Mouse (Mus musculus) lung, adult 2 months (tissue): Measurements from ENCODE around the gene Gm13288. TPM values are rescaled to one million over a fixed set of nuclear protein-coding genes. Genes with fewer than 3 reads are reported as not detected.
"Not testable (repeated sequence)": the region's sequence is repeated elsewhere in the genome, so short reads cannot be mapped to it uniquely, and the experiment has no call there.

Experiments used
- DNase-seq: peaks from one replicate; pipeline ENCODE4 v3.0.0; 2022
- H3K4me1 ChIP-seq: fragments of 200-500 bp; 2 replicates; pipeline ENCODE4 v1.6.1; 2011; ENCODE audit warnings: low read length; ENCODE audit not compliant: control insufficient read depth, insufficient read depth
- H3K4me3 ChIP-seq: fragments of 200-500 bp; replicated peaks from 2 replicates; pipeline ENCODE3; 2011; ENCODE audit warnings: low read depth, mild to moderate bottlenecking, control low read depth, low read length; ENCODE audit errors: extremely low read depth
- CTCF ChIP-seq: fragments of 200-500 bp; IDR thresholded peaks from 2 replicates; pipeline ENCODE4 v1.5.1; 2011; ENCODE audit warnings: mild to moderate bottlenecking, low read length, control low read depth; ENCODE audit not compliant: insufficient read depth
- POLR2A ChIP-seq: fragments of 200-500 bp; IDR thresholded peaks from 2 replicates; pipeline ENCODE4 v1.6.1; 2011; ENCODE audit warnings: low read depth, mild to moderate bottlenecking, control low read depth, low read length, borderline replicate concordance; ENCODE audit errors: extremely low read depth
- WGBS: fragments of 180-500 bp; shearing (Covaris S2); methylation state at CpG from one replicate; pipeline ENCODE4 v1.1.7; 2018; 5-methylcytosine and 5-hydroxymethylcytosine counted together
- polyA plus RNA-seq: library from polyadenylated mRNA; depleted of rRNA; stranded (reverse); fragments of >200 nt; gene quantifications from 2 replicates; pipeline ENCODE4 v1.2.3, GENCODE M21; 2012; rRNA removed

Gene Gm13288
- polyA plus RNA-seq: not detected in 2 replicates

- not testable (repeated sequence) for H3K4me1 ChIP-seq, DNase-seq, H3K4me3 ChIP-seq
- WGBS: no CpG with 5 or more reads among the region's 8 CpGs
Measured at GRCm38 (mm10) chr4:88805231-88805630, at the start of gene Gm13288. Gene Gm13288 (plus strand): TSS chr4:88805531.

DNA sequence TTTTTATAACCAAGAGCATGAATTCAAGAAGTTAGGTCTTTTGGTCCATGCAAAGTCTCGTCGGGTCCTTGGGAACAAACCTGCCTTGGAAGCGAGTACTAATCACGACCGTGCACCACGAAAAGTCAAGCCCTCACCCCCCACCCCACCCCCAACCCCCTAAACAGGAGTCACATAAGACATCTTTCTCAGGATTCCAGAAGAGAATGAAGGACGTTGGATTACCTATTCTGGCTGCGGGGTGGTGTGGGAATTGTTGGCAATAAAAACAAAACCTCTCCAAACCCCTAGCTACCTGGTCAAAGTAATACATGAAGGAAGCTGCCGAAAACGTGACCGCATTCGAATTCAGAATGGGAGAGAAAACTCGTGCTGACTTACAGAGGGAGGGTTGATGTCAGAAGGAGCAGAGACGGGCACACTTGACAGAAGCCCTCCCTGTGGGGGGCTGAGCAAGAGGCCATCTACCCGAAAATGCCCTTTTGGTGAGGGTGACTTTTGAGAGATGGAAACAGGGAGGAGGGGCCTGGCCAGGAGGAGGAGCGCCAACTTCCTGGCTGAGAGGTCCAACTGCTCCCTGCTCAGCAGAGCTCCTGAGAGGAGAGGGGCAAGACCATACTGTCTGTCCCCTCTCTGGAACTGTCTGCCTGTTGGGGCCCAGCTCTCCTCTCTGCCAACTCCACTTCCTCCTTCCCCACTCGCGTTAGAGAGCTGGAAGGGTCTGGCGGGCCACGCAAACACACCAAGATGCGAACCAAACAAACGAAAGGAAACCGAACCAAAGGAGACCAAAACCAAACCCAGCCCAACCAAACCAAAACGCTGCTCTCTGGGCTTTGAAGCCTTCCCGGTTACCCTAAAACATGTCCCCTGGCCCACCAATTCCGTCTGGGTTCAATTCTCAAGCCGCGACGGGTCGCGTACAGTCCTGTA is 48.5 kb upstream of the Gm13288 start:
- TF ChIP-seq POLR2A: peak; percentile 46; the same call in 1 of the 2 replicates
- peak overlapping the region; percentile 89 for H3K4me3 ChIP-seq
- peak; percentile 47 for DNase-seq
- 8% methylated on average over 28 of the region's 31 CpGs for WGBS
- H3K4me1 ChIP-seq: not testable (repeated sequence)

GRCm38 (mm10) chr4:88757628-88758031 is 47.7 kb upstream of the Gm13288 start:
- peak; percentile 89 for DNase-seq
- not testable (repeated sequence) for H3K4me1 ChIP-seq
- TF ChIP-seq POLR2A (peak; percentile 52; the same call in 1 of the 2 replicates), CTCF (peak; percentile 61)
- H3K4me3 ChIP-seq: peak overlapping the region; percentile 89
- WGBS: under 1% methylated on average over 20 of the region's 21 CpGs

GRCm38 (mm10) chr4:88758751-88759150 is 46.6 kb upstream of the Gm13288 start:
- not testable (repeated sequence) for DNase-seq, H3K4me1 ChIP-seq

DNA sequence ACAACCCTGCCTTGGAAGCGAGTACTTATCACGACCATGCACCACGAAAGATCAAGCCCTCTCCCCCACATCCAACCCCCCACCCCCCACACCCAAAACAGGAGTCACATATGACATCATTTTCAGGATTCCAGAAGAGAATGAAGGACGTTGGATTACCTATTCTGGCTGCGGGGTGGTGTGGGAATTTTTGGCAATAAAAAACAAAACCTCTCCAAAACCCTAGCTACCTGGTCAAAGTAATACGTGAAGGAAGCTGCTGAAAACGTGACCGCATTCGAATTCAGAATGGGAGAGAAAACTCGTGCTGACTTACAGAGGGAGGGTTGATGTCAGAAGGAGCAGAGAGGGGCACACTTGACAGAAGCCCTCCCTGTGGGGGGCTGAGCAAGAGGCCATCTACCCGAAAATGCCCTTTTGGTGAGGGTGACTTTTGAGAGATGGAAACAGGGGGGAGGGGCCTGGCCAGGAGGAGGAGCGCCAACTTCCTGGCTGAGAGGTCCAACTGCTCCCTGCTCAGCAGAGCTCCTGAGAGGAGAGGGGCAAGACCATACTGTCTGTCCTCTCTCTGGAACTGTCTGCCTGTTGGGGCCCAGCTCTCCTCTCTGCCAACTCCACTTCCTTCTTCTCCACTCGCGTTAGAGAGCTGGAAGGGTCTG is 45.6 kb upstream of the Gm13288 start, which contains the start of gene Gm13283:
Gene Gm13283, plus strand, starts transcription at position 510 of the 659 bp plus-strand sequence.
- H3K4me3 ChIP-seq, DNase-seq, H3K4me1 ChIP-seq: not testable (repeated sequence)
- 12% methylated on average over 11 of the region's 14 CpGs for WGBS

More at GRCm38 (mm10) chr4:88758751-88759150, 46.6 kb upstream of the Gm13288 start:
- WGBS: 85% methylated on average over 9 of the region's 9 CpGs
- not testable (repeated sequence) for H3K4me3 ChIP-seq

DNA sequence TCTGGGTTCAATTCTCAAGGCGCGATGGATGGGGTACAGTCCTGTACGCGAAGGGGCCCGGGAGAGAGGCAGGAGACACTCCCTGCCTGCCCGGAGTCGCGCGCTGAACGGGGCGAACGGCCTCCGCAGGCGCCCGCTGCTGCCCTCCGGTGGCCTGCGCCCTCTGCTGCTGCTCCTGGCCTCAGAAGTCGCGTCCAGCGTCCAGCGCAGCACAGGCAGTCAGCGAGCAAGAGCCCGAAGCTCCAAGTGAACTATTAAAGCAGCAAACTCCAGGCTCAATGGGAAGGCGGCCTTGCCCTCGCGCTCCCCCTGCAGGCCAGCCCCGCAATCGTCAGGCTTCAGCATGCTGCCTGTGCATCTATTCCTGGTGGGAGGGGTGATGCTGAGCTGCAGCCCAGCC is 44.9 kb upstream of the Gm13288 start:
- WGBS: under 1% methylated on average over 24 of the region's 28 CpGs

DNA sequence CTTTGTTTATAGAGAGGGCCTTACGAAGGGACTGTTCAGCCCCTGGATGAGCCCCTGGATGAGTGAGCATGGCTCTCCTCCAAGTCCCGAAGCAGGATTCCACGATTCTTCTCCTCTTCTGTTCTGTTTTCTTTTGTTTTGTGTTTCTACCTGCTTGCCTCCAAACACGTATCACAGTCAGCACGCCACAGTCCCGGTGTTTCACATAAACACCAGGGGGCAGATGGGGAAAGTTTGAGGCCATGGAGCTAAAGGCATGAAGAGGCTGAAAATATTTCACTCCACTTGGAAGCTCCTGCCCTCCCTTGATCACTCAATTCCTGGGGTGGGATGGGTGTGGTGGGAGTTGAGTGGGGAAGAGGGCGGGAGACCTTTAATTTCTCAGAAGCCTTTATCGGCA is 43.6 kb upstream of the Gm13288 start:
- not testable (repeated sequence) for H3K4me3 ChIP-seq, H3K4me1 ChIP-seq
- DNase-seq: peak; percentile 57
- WGBS: 66% methylated on average over 6 of the region's 8 CpGs

More for the DNA sequence above, 44.9 kb upstream of the Gm13288 start:
- TF ChIP-seq POLR2A (peak; percentile 68; the same call in 1 of the 2 replicates), CTCF (0 out of 2 replicates have a peak, but pooled peaks have one; percentile 8)
- H3K4me1 ChIP-seq, H3K4me3 ChIP-seq: not testable (repeated sequence)
- DNase-seq: peak; percentile 68

- DNase-seq, H3K4me1 ChIP-seq, H3K4me3 ChIP-seq: not testable (repeated sequence)
- 50% methylated on average over 9 of the region's 9 CpGs for WGBS
Measured at GRCm38 (mm10) chr4:88762341-88762740, 43.0 kb upstream of the Gm13288 start.

GRCm38 (mm10) chr4:88763384-88764018 is 41.8 kb upstream of the Gm13288 start:
- not testable (repeated sequence) for H3K4me3 ChIP-seq, H3K4me1 ChIP-seq, DNase-seq
- TF ChIP-seq POLR2A (peak; percentile 45; the same call in 1 of the 2 replicates), CTCF (0 out of 2 replicates have a peak, but pooled peaks have one; percentile 11)
- WGBS: 3% methylated on average over 38 of the region's 42 CpGs

- WGBS: no CpG with 5 or more reads among the region's 32 CpGs
- DNase-seq, H3K4me3 ChIP-seq, H3K4me1 ChIP-seq: not testable (repeated sequence)
Measured at GRCm38 (mm10) chr4:88773534-88773933, 31.8 kb upstream of the Gm13288 start, which contains the start of gene Gm13290. Gene Gm13290 (plus strand): TSS chr4:88773834.

DNA sequence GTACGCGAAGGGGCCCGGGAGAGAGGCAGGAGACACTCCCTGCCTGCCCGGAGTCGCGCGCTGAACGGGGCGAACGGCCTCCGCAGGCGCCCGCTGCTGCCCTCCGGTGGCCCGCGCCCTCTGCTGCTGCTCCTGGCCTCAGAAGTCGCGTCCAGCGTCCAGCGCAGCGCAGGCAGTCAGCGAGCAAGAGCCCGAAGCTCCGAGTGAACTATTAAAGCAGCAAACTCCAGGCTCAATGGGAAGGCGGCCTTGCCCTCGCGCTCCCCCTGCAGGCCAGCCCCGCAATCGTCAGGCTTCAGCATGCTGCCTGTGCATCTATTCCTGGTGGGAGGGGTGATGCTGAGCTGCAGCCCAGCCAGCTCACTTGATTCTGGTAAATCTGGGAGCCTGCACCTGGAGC is 28.7 kb upstream of the Gm13288 start, which contains the start of gene Gm13289:
Gene Gm13289, plus strand, starts transcription at position 301 of the 400 bp plus-strand sequence.
- H3K4me1 ChIP-seq, H3K4me3 ChIP-seq, DNase-seq: not testable (repeated sequence)
- WGBS: no CpG with 5 or more reads among the region's 29 CpGs

DNA sequence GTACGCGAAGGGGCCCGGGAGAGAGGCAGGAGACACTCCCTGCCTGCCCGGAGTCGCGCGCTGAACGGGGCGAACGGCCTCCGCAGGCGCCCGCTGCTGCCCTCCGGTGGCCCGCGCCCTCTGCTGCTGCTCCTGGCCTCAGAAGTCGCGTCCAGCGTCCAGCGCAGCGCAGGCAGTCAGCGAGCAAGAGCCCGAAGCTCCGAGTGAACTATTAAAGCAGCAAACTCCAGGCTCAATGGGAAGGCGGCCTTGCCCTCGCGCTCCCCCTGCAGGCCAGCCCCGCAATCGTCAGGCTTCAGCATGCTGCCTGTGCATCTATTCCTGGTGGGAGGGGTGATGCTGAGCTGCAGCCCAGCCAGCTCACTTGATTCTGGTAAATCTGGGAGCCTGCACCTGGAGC is 25.8 kb upstream of the Gm13288 start, which contains the start of gene Gm13272:
Gene Gm13272, plus strand, starts transcription at position 301 of the 400 bp plus-strand sequence.
- WGBS: no CpG with 5 or more reads among the region's 29 CpGs
- H3K4me3 ChIP-seq, H3K4me1 ChIP-seq, DNase-seq: not testable (repeated sequence)

DNA sequence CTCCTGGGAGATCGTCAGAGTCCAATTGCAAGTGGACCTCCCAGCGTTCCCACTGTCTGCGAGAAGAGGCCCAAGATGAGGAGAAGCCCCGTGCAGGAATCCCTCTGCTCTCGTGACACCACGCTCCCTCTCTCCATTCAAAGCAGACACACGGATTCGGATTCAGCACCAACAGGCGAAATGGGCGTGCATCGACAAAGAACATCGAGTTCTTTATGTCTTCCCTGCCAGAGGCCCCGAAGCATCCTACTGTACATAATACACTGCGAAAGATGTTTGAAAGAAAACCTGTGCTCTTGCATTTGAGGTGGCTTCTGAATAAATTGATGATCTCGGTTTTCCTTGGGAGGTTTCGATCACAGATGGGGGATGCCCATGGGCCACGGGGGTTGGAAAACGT is 25.0 kb upstream of the Gm13288 start:
- not testable (repeated sequence) for H3K4me1 ChIP-seq, DNase-seq, H3K4me3 ChIP-seq
- WGBS: 49% methylated on average over 16 of the region's 18 CpGs

DNA sequence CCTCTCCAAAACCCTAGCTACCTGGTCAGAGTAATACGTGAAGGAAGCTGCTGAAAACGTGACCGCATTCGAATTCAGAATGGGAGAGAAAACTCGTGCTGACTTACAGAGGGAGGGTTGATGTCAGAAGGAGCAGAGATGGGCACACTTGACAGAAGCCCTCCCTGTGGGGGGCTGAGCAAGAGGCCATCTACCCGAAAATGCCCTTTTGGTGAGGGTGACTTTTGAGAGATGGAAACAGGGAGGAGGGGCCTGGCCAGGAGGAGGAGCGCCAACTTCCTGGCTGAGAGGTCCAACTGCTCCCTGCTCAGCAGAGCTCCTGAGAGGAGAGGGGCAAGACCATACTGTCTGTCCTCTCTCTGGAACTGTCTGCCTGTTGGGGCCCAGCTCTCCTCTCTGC is 23.5 kb upstream of the Gm13288 start, which contains the start of gene Ifnz:
Gene Ifnz, plus strand, starts transcription at position 301 of the 400 bp plus-strand sequence.
- not testable (repeated sequence) for H3K4me3 ChIP-seq, DNase-seq, H3K4me1 ChIP-seq
- 10% methylated on average over 4 of the region's 7 CpGs for WGBS
